In genomic region chr9:64747735-64748134, GRCm38 (mm10) we compare ENCODE assay signal across 24 mouse cellular contexts. TPM values are rescaled to one million over a fixed set of nuclear protein-coding genes. Genes with fewer than 3 reads are reported as not detected.
DNase-seq lines count a peak whose midpoint lies in the region; ATAC-seq and TF ChIP-seq lines count a peak whose summit lies in the region.
"Had no signal": no experiment of that assay in that cellular context is flagged by ENCODE, and none has a peak within 500 bp of the region (broad histone marks: within the 10 kb centered on the region; RNA-seq: fewer than 3 reads in every experiment).

No protein-coding gene starts in this region.

- no peak overlapping the region for H3K4me2 ChIP-seq in midbrain, embryonic 11.5 days
- H3K4me2 ChIP-seq in midbrain, embryonic 13.5 days (replicated peaks): no peak overlapping the region
- H3K4me2 ChIP-seq in intestine, embryonic 15.5 days (replicated peaks): no peak overlapping the region
- H3K4me2 ChIP-seq: heart, embryonic 13.5 days; hindbrain, embryonic 14.5 days had no signal

- no peak overlapping the region for H3K27ac ChIP-seq in midbrain, embryonic 11.5 days (ENCODE audit: low read depth, low read length)
- H3K27ac ChIP-seq in midbrain, embryonic 13.5 days: no peak overlapping the region
- no peak overlapping the region for H3K27ac ChIP-seq in intestine, embryonic 15.5 days
- H3K27ac ChIP-seq: heart, embryonic 10.5 days; heart, embryonic 13.5 days; hindbrain, embryonic 14.5 days; hindbrain, postnatal 0 days had no signal

- no peak for TF ChIP-seq CTCF in Patski (IDR thresholded peaks at IDR 0.05)

- in situ Hi-C loops in Patski (cut with MboI; ENCODE audit: low pct_unique_long_range_greater_than_20kb): no loop called here

- WGBS in midbrain, embryonic 11.5 days: 82% methylated on average over 4 of the region's 4 CpGs
- 85% methylated on average over 4 of the region's 4 CpGs for WGBS in midbrain, embryonic 13.5 days
- WGBS in intestine, embryonic 15.5 days: 82% methylated on average over 4 of the region's 4 CpGs

- POLR2A ChIA-PET in Patski (lab: Charles Lee): interaction anchor here (0.7 to 1.4 kb wide), 2 partner anchors 10 to 12 kb away, joined by 3 to 4 read pairs; partner anchors contain the start of gene Rab11a

- CTCF ChIA-PET in Patski (lab: Charles Lee): no interaction called here

- no peak overlapping the region for H3K9ac ChIP-seq in midbrain, embryonic 11.5 days (ENCODE audit: low read length)
- no peak overlapping the region for H3K9ac ChIP-seq in midbrain, embryonic 13.5 days (replicated peaks)
- H3K9ac ChIP-seq in intestine, embryonic 15.5 days: no peak overlapping the region
- H3K9ac ChIP-seq: forebrain, postnatal 0 days; heart, embryonic 13.5 days; hindbrain, embryonic 14.5 days had no signal

- DNase-seq in midbrain, embryonic 11.5 days (ENCODE audit: low spot score, missing footprints): peak; percentile 14
- DNase-seq in 416B (ENCODE audit: low read depth): peak; percentile 82
- DNase-seq in Patski (ENCODE audit: low read depth, low spot score): peak; percentile 59
- no peak for DNase-seq in heart, adult 9 months (ENCODE audit: low spot score in 2 of 2)
- DNase-seq in cerebellum, adult 18-20 months: no peak
- DNase-seq: adrenal gland, adult 2 months; adrenal gland, postnatal 14 days; cerebellum, adult 11 months; cerebellum, adult 8-10 months; cerebellum, postnatal 10 days; forebrain, postnatal 0 days; gastrocnemius, postnatal 25 days; heart, adult 18-20 months; heart, postnatal 14 days; heart, postnatal 4 days had no signal

- ATAC-seq in midbrain, embryonic 11.5 days (ENCODE audit: low FRiP score): no peak
- ATAC-seq in midbrain, embryonic 13.5 days: no peak
- ATAC-seq in Patski: no peak
- ATAC-seq in intestine, embryonic 15.5 days: no peak
- ATAC-seq: forebrain, embryonic 14.5 days; forebrain, postnatal 0 days; hindbrain, postnatal 0 days; inflammation-experienced regulatory T-cells, adult 6 months; intestine, postnatal 0 days had no signal

- no peaks in the 10 kb centered on the region for H3K4me1 ChIP-seq in midbrain, embryonic 11.5 days (ENCODE audit: control insufficient read depth, insufficient read depth, low read length)
- H3K4me1 ChIP-seq in midbrain, embryonic 13.5 days (replicated peaks): no peaks in the 10 kb centered on the region
- no peaks in the 10 kb centered on the region for H3K4me1 ChIP-seq in intestine, embryonic 15.5 days (replicated peaks)
- H3K4me1 ChIP-seq: heart, embryonic 10.5 days; heart, embryonic 13.5 days had no signal

- H3K9me3 ChIP-seq in midbrain, embryonic 11.5 days (ENCODE audit: control insufficient read depth, low read length): no peaks in the 10 kb centered on the region
- H3K9me3 ChIP-seq in midbrain, embryonic 13.5 days: no peaks in the 10 kb centered on the region
- no peaks in the 10 kb centered on the region for H3K9me3 ChIP-seq in intestine, embryonic 15.5 days
- H3K9me3 ChIP-seq: heart, embryonic 10.5 days; heart, embryonic 13.5 days had no signal

- H3K27me3 ChIP-seq in midbrain, embryonic 11.5 days (ENCODE audit: control insufficient read depth, insufficient read depth, low read length): no peaks in the 10 kb centered on the region
- no peaks in the 10 kb centered on the region for H3K27me3 ChIP-seq in midbrain, embryonic 13.5 days
- H3K27me3 ChIP-seq in Patski: no peaks in the 10 kb centered on the region
- no peaks in the 10 kb centered on the region for H3K27me3 ChIP-seq in intestine, embryonic 15.5 days (replicated peaks)
- H3K27me3 ChIP-seq: heart, embryonic 13.5 days had no signal

- no peaks in the 10 kb centered on the region for H3K36me3 ChIP-seq in midbrain, embryonic 11.5 days (ENCODE audit: control insufficient read depth, insufficient read depth, low read length)
- no peaks in the 10 kb centered on the region for H3K36me3 ChIP-seq in midbrain, embryonic 13.5 days
- no peaks in the 10 kb centered on the region for H3K36me3 ChIP-seq in intestine, embryonic 15.5 days
- H3K36me3 ChIP-seq: heart, embryonic 10.5 days; heart, embryonic 13.5 days had no signal

- H3K4me3 ChIP-seq in midbrain, embryonic 11.5 days (ENCODE audit: low read depth, low read length): no peak overlapping the region
- no peak overlapping the region for H3K4me3 ChIP-seq in midbrain, embryonic 13.5 days (replicated peaks)
- H3K4me3 ChIP-seq in intestine, embryonic 15.5 days (replicated peaks): no peak overlapping the region
- H3K4me3 ChIP-seq: heart, embryonic 10.5 days; heart, embryonic 13.5 days had no signal

RNA-seq across cellular contexts. Expression of gene Rab11a, which starts 10.2 kb away (rescaled TPM):
- polyA plus RNA-seq in midbrain, embryonic 11.5 days (2014; fragmentation: Nextera tagmentation; extraction: Ambion mirVana): 300 and 312 TPM in 2 replicates
- 378 and 397 TPM in 2 replicates for polyA plus RNA-seq in midbrain, embryonic 13.5 days (2015; fragmentation: Nextera tagmentation; extraction: Ambion mirVana)
- 579 TPM for polyA plus RNA-seq in Patski (2021)
- 512 and 519 TPM in 2 replicates for polyA plus RNA-seq in intestine, embryonic 15.5 days (2015; fragmentation: Nextera tagmentation; extraction: Ambion mirVana)

Comparison
In these comparisons a context has a peak if more than half of its experiments do, and no peak if none do; other contexts are left out.
1. DNase-seq: peak in midbrain, embryonic 11.5 days (single experiment), 416B (single experiment) and Patski (single experiment); none in heart, adult 9 months (0 of 2) and cerebellum, adult 18-20 months (0 of 2).